Mouse (Mus musculus): ENCODE results near the gene Atp5g3.
A peak's percentile ranks its signal among the peaks of the same experiment; 100 is the strongest.
"Not testable (repeated sequence)": the region's sequence is repeated elsewhere in the genome, so short reads cannot be mapped to it uniquely, and the experiment has no call there.

Gene Atp5g3

GRCm38 (mm10) chr2:73911175-73911700 lies at the start of gene Atp5g3:
Gene Atp5g3 (minus strand): TSS chr2:73911326.
- DNase-seq (ENCODE audit: low spot score in 2 of 2) = peak; percentile 86 to 92

- no peak for DNase-seq (ENCODE audit: low spot score in 2 of 2)
Measured at GRCm38 (mm10) chr2:73958342-73958741, 47.2 kb upstream of the Atp5g3 start.

DNA sequence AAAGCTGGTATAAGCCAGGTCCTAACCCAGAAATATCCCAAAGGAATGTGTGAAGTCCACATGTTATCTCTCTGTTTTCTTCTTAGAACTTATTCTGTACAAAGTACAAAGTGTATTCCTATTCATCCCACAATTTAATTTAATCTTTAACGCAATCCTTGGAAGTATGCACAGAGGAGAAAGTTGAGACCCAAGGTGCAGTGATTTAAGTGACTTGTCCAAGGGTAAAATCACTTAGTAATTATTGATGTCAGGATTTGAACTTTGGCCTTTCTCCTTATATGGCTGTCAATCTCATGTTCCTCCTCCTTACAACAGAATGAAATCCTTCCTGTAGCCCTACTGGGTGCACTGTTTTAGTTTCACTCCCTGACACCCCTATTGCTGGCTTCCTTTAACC lies 42.5 kb upstream of the Atp5g3 start:
- no peak for DNase-seq (ENCODE audit: low spot score in 2 of 2)

DNA sequence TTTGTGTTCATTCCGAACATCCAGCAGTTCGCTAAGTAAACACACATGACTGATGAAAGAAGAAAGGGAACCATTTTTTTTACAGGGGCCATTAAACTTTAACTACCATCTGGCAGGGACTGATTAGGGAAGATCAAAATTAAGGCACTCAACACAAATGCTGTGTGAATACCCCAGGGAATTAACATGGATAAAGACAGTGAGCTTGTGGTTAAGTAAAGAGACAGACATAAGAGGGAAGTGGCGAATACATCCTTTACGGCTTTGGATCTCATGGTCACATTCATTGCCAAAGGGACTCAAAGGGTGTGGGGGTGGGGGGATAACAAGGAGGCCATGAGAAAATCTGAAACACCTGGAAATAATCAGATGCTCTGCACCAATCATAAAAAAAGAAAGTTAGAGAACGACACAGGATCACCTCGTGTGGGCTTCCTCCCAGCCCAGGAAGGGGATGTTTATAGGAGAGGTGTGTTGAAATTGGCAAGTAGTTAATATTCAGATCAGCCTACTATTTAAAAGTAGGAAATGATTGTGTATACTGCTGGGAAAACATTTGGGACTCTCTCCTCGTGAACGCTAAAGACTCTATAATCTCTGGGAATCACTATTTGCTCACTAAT lies 41.6 kb upstream of the Atp5g3 start:
- DNase-seq (ENCODE audit: low spot score in 2 of 2) = no peak

GRCm38 (mm10) chr2:73947360-73947759 lies 36.2 kb upstream of the Atp5g3 start:
- no peak for DNase-seq (ENCODE audit: low spot score in 2 of 2)

GRCm38 (mm10) chr2:73943735-73944134 lies 32.6 kb upstream of the Atp5g3 start:
- no peak for DNase-seq (ENCODE audit: low spot score in 2 of 2)

- DNase-seq (ENCODE audit: low spot score in 2 of 2) = no peak
Measured at GRCm38 (mm10) chr2:73942844-73943243, 31.7 kb upstream of the Atp5g3 start.

DNA sequence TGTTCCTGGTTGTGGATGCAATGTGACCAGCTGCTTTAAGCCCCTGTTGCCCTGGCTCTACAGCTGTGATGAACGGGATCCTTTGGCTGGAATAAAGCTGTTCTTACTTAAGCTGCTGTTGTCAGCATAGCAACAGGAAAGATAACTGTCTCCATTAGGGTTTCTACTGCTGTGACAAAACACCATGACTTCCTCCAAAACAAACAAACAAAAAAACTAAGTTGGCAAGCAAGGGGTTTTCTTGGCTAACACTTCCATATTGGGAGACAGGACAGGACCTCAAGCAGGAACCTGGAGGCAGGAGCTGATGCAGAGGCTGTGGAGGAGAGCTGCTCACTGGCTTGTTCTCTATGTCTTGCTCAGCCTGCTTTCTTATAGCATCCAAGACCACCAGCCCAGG lies 30.2 kb upstream of the Atp5g3 start:
- no peak for DNase-seq (ENCODE audit: low spot score in 2 of 2)

GRCm38 (mm10) chr2:73940471-73940870 lies 29.3 kb upstream of the Atp5g3 start:
- no peak for DNase-seq (ENCODE audit: low spot score in 2 of 2)

DNA sequence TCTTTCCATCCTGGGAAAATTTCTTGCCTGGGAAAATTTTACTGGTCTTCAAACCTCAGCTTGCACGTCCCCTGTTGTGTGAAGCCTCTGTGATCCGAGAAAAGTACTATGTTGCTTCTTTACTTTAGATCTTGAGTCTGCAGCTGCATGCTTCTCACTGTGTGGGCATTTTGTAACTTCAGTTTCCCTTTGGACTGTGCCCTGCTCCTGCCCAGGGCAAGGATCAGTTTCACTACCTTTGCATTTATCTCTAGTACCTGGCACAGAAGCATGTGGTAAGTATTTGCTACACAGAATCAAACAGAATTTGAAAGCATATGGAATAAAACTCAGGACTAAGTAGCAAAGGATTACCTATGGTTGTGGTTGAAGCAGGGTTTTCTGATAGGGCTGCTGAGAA lies 27.8 kb upstream of the Atp5g3 start:
- DNase-seq (ENCODE audit: low spot score in 2 of 2) = no peak

GRCm38 (mm10) chr2:73932676-73933313 lies 21.7 kb upstream of the Atp5g3 start:
- DNase-seq (ENCODE audit: low spot score in 2 of 2) = no peak

DNA sequence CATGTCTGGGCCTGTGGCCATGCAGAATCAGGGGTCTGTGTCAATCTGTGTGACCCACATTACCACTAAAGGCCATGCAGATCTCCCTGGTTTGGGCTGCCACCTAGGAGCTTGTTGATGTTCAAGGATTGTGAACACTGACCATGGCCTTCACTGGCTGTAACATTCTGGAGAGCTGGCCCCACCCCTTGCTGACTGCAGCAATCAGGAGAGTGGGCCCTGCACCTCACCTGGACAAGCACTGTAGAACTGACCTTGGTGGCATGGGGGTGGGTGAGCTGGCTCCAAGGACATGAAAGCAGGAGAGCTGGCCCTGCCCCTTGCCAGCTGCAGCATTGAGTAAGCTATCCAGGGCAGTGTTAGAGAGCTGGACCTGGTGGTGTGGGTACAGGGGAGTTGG lies 16.6 kb upstream of the Atp5g3 start:
- no peak for DNase-seq (ENCODE audit: low spot score in 2 of 2)

GRCm38 (mm10) chr2:73925539-73925938 lies 14.4 kb upstream of the Atp5g3 start:
- DNase-seq (ENCODE audit: low spot score in 2 of 2) = no peak

DNA sequence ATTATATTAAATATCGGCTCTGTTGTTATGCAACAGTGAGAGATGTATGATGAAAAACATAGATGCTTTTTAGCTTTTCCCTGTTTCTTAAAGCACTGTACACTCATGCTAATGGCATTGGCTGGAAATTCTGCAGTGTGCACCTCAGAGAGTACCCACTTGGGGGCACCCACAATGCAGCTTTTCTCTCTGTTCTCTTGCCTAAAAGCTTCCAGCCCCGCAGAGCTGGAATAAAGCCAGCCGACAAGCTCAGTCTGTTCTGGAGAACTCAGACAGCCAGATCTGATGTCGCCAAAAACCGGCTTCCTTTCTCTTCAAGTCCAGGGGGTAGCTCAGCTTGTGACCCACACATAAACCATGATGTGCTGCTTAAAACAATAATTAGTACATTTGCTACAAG lies 14.0 kb upstream of the Atp5g3 start:
- peak in 1 of 2 experiments; percentile 20 for DNase-seq (ENCODE audit: low spot score in 2 of 2)

DNA sequence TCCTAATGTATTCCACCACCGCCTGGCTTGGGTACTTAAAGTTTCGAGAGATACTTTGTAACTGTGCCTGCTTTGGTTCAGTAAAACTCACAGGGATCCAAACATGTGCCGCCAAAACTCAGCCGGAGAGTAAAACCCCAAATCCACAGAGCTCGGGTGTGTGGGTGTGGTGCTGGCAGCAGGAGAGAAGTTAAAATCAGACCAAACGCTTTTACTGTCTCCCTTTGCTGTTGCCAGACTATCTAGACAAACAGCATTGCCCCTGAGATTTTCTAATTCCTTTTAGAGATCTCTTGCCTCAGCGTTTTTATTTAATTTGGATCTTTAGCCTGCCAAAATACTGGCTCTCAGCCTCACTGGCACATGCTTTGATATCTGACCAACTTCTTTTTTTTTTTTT lies 8.5 kb upstream of the Atp5g3 start:
- no peak for DNase-seq (ENCODE audit: low spot score in 2 of 2)

- DNase-seq (ENCODE audit: low spot score in 2 of 2) = peak in 1 of 2 experiments; percentile 15
Measured at GRCm38 (mm10) chr2:73912264-73912663, 1.1 kb upstream of the Atp5g3 start.

- peak; percentile 53 to 67 for DNase-seq (ENCODE audit: low spot score in 2 of 2)
Measured at GRCm38 (mm10) chr2:73910571-73911174, 453 bp downstream of the Atp5g3 start.

DNA sequence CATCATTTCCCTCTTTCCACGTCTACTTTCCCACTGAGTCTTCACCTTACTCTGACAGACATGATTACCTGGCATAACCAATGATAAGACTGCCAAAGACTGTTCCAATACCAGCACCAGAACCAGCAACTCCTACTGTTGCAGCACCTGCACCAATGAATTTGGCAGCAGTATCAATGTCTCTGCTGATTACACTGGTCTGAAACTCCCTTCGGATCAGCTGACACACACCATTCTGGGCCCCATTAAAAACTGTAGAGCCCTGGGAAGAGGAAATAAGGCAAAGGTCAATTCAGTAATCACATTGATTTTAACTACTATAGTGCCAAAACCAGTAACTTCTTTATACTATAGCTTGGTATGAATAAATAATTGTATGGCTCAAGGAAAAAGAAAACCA lies 2.0 kb downstream of the Atp5g3 start:
- no peak for DNase-seq (ENCODE audit: low spot score in 2 of 2)

GRCm38 (mm10) chr2:73904679-73905078 lies 6.4 kb downstream of the Atp5g3 start:
- not testable (repeated sequence) for DNase-seq (ENCODE audit: low spot score in 2 of 2)

DNA sequence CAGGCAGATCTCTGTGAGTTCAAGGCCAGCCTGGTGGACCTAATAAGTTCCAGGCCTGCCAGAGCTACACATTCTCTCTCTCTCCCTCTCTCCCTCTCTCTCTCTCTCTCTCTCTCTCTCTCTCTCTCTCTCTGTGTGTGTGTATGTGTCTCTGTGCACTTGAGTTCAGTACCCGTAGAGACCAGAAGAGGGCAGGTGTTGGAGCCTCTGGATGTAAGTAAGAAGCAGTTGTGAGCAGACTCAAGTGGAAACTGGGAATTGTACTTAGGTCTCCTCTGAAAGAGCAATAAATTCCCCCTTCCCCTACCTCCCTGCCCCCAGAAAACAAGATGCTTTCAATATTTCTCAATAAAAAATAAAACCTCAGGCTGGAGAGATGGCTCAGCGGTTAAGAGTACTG lies 7.6 kb downstream of the Atp5g3 start:
- DNase-seq (ENCODE audit: low spot score in 2 of 2) = no peak

- DNase-seq (ENCODE audit: low spot score in 2 of 2) = not testable (repeated sequence)
Measured at GRCm38 (mm10) chr2:73902328-73902727, 8.8 kb downstream of the Atp5g3 start.

GRCm38 (mm10) chr2:73901169-73901568 lies 10.0 kb downstream of the Atp5g3 start:
- no peak for DNase-seq (ENCODE audit: low spot score in 2 of 2)

GRCm38 (mm10) chr2:73900364-73900763 lies 10.8 kb downstream of the Atp5g3 start:
- DNase-seq (ENCODE audit: low spot score in 2 of 2) = no peak
